ENCODE assay signal across 32 mouse cellular contexts in the genomic region with DNA sequence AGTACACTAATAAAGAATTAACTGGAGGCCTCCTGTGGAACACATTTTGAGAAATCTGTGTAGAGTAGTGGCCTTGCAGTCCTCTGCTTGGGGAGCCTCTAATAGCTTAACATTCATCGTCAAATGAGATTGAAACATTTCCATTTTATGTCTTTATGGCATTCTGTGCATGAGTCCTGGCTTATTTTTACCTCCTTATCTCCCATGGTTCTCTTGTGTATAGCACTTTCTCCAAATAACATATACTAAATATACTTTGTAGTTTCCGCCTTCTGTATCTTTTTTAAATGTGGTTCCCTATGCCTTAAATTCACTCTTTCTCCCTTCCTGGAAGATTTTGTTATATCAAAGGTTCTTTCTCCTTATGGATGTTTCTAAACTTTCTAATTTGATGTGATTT.
"Had no signal": no experiment of that assay in that cellular context is flagged by ENCODE, and none has a peak within 500 bp of the region (broad histone marks: within the 10 kb centered on the region; RNA-seq: fewer than 3 reads in every experiment).

No protein-coding gene starts in this region.

- DNase-seq: heart, postnatal 10 days; heart, postnatal 14 days; heart, postnatal 36 days; heart, postnatal 4 days; kidney, adult 11 months; kidney, adult 18-20 months; kidney, adult 2 months; kidney, adult 8-10 months; kidney, adult 9 months; kidney, postnatal 10 days; kidney, postnatal 14 days; kidney, postnatal 25 days; kidney, postnatal 36 days; kidney, postnatal 4 days; layer of hippocampus, postnatal 36 days had no signal

- H3K27ac ChIP-seq: heart, embryonic 13.5 days; heart, embryonic 15.5 days; hindbrain, embryonic 10.5 days; hindbrain, embryonic 12.5 days; hindbrain, embryonic 13.5 days; hindbrain, embryonic 14.5 days; hindbrain, embryonic 15.5 days; hindbrain, postnatal 0 days; intestine, embryonic 15.5 days; kidney, embryonic 15.5 days; kidney, postnatal 0 days had no signal

- H3K4me3 ChIP-seq: heart, embryonic 12.5 days; heart, embryonic 13.5 days; heart, embryonic 15.5 days; hindbrain, embryonic 10.5 days; hindbrain, embryonic 12.5 days; hindbrain, embryonic 13.5 days; hindbrain, embryonic 15.5 days; intestine, embryonic 15.5 days; kidney, embryonic 15.5 days; layer of hippocampus, adult 2 months had no signal

- ATAC-seq: hindbrain, embryonic 16.5 days; hindbrain, postnatal 0 days; inflammation-experienced regulatory T-cells, adult 6 months; intestine, embryonic 15.5 days; intestine, embryonic 16.5 days; intestine, postnatal 0 days had no signal
